Mouse (Mus musculus): ENCODE results near the gene Efcab14. TPM values are rescaled to one million over a fixed set of nuclear protein-coding genes. Genes with fewer than 3 reads are reported as not detected.

The Efcab14 gene
- polyA plus RNA-seq, 1 experiment from 2014 or later: 42.8 TPM

DNA sequence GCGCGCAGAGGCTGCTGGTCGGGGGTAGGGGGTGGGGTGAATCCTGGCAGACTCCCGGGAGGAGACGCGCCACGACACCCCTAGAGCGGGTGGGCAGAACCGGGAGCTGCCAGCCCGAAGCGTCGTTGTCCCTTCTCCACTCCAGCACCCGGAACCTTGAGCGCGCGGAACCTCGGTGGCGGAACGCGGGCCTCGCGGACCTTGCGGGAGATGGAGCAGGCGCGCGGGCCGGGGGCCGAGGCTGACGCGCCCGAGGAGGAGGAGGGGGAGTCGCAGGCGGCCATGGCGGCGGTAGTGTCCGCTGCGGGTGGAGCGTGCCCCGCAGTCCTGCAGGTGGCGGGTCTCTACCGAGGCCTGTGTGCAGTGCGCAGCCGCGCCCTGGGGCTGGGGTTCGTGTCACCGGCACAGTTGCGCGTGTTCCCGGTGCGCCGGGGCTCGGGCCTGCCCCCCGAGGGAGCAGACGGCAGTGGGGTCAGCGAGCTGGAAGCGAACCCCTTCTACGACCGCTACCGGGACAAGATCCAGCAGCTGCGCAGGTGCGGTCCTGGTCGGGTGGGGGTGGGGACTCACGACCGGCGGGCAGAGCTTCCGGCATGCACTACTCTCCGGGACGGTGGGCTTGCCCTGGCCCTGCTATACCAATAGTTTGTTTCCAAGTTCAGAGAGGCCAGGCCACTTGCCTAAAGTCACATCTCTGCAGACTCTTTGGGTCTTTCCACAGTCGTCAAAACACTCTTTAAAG lies 47.4 kb downstream of the Efcab14 start, which contains the start of gene Atpaf1:
Gene Atpaf1, plus strand, starts transcription at position 44 of the 742 bp plus-strand sequence.
- under 1% methylated on average over 69 of the region's 69 CpGs for WGBS (ENCODE audit: insufficient replicate concordance)
- no peaks in the 10 kb centered on the region for H3K9me3 ChIP-seq (replicated peaks; ENCODE audit: control insufficient read depth, low read length)
- peaks cover 12% of the 10 kb centered on the region for H3K4me1 ChIP-seq (ENCODE audit: control insufficient read depth, insufficient read depth, low read length)
- peak within 1 kb of the TSS; percentile 64 for H3K27ac ChIP-seq (ENCODE audit: low read depth, low read length)
- peak; percentile 80 for ATAC-seq (replicated peaks; ENCODE audit: insufficient number of reproducible peaks, low FRiP score, low TSS enrichment)
- H3K4me3 ChIP-seq (ENCODE audit: low read depth, low read length): peak within 1 kb of the TSS; percentile 81
- H3K27me3 ChIP-seq (ENCODE audit: control insufficient read depth, insufficient read depth, low read length): no peaks in the 10 kb centered on the region
- H3K36me3 ChIP-seq (ENCODE audit: control insufficient read depth, insufficient read depth, low read length): peaks cover 10% of the 10 kb centered on the region
- H3K4me2 ChIP-seq: peak within 1 kb of the TSS; percentile 89
- H3K9ac ChIP-seq (ENCODE audit: low read depth, low read length): peak within 1 kb of the TSS; percentile 87

DNA sequence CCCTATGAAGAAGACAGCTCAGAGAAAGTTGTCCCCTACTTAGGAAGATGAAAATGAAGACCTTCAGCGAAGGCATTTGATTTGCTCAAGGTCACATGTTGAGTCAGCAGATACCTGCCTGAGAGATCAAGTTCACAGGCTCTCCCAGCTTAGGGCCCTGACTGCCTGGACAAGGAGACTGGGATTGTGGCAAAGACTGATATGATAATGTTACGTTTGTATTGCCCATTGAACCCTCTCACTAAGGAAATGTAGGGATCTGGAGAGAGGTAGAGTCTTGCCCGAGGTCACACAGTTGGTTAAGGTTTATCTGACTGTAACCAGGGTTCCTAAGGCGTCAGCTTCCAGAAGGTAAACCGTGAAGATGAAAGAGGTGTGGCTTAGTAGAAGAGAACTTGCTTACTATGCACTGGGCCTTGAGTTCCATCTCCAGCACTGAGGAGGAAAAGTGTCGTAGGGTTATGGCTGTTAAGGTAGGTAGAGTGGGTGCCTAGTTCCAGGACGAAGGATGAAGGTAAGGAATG lies 48.0 kb downstream of the Efcab14 start:
- ATAC-seq (replicated peaks; ENCODE audit: insufficient number of reproducible peaks, low FRiP score, low TSS enrichment): 0 out of 2 replicates have a peak, but pooled peaks have one; percentile 13

DNA sequence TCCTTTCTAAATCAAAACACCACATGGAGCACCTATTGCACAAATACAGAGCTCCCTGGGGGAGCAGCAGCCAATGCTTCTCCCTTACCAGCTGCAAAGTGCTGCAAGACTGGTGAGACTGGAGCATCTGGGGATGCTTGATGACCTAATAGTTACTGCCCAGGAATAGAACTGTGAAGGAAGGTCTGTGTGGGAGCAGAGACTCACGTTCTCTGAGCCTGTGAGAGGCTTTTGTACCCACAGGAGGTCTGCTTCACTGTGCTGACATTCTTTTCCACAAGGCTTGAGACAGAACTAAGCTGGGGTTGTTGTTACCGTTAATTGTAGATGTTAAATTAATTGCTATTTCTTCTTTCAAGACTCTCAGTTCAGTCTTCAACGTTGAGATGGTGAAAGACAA lies 53.3 kb downstream of the Efcab14 start:
- ATAC-seq (replicated peaks; ENCODE audit: insufficient number of reproducible peaks, low FRiP score, low TSS enrichment): no peak
- Histone ChIP-seq H3K9ac (ENCODE audit: low read depth, low read length) (no peak overlapping the region), H3K4me1 (ENCODE audit: control insufficient read depth, insufficient read depth, low read length) (no peaks in the 10 kb centered on the region), H3K9me3 (replicated peaks; ENCODE audit: control insufficient read depth, low read length) (no peaks in the 10 kb centered on the region), H3K4me3 (ENCODE audit: low read depth, low read length) (no peak overlapping the region), H3K27me3 (ENCODE audit: control insufficient read depth, insufficient read depth, low read length) (no peaks in the 10 kb centered on the region), H3K4me2 (no peak overlapping the region), H3K27ac (ENCODE audit: low read depth, low read length) (no peak overlapping the region), H3K36me3 (ENCODE audit: control insufficient read depth, insufficient read depth, low read length) (peaks cover 17% of the 10 kb centered on the region)
- 81% methylated on average over 3 of the region's 3 CpGs for WGBS (ENCODE audit: insufficient replicate concordance)

More for the DNA sequence above, 48.0 kb downstream of the Efcab14 start:
- peak overlapping the region; percentile 87 for H3K9ac ChIP-seq (ENCODE audit: low read depth, low read length)
- H3K4me2 ChIP-seq: peak overlapping the region; percentile 89
- H3K27me3 ChIP-seq (ENCODE audit: control insufficient read depth, insufficient read depth, low read length): no peaks in the 10 kb centered on the region
- H3K4me3 ChIP-seq (ENCODE audit: low read depth, low read length): peak overlapping the region; percentile 81
- H3K27ac ChIP-seq (ENCODE audit: low read depth, low read length): peak overlapping the region; percentile 64; the same call in 1 of the 2 replicates
- H3K4me1 ChIP-seq (ENCODE audit: control insufficient read depth, insufficient read depth, low read length): peaks cover 8% of the 10 kb centered on the region
- H3K9me3 ChIP-seq (replicated peaks; ENCODE audit: control insufficient read depth, low read length): no peaks in the 10 kb centered on the region
- H3K36me3 ChIP-seq (ENCODE audit: control insufficient read depth, insufficient read depth, low read length): peaks cover 11% of the 10 kb centered on the region
- 45% methylated on average over 7 of the region's 7 CpGs for WGBS (ENCODE audit: insufficient replicate concordance)

DNA sequence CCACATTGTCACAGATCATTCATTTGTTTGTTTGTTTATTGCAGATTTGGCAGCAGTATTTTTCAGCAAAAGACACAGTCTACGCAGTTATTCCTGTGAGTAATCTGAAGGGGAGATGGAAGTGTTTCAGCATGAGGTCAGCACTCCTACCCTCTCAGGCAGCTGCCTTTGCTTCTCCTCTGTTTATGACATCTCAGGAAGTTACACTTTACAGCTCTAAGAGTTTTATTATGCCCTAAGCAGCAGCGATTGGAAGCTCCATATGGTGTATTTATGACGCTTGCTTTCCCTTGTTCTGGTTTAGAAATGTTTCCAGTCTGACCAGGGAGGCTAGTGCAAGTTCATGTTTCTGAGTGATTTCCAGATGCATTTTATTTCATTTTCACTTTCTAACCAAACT lies 57.8 kb downstream of the Efcab14 start:
- Histone ChIP-seq H3K27me3 (ENCODE audit: control insufficient read depth, insufficient read depth, low read length) (no peaks in the 10 kb centered on the region), H3K9me3 (replicated peaks; ENCODE audit: control insufficient read depth, low read length) (no peaks in the 10 kb centered on the region), H3K27ac (ENCODE audit: low read depth, low read length) (no peak overlapping the region), H3K4me3 (ENCODE audit: low read depth, low read length) (no peak overlapping the region), H3K36me3 (ENCODE audit: control insufficient read depth, insufficient read depth, low read length) (peaks cover 14% of the 10 kb centered on the region), H3K4me2 (no peak overlapping the region), H3K4me1 (ENCODE audit: control insufficient read depth, insufficient read depth, low read length) (no peaks in the 10 kb centered on the region), H3K9ac (ENCODE audit: low read depth, low read length) (no peak overlapping the region)
- ATAC-seq (replicated peaks; ENCODE audit: insufficient number of reproducible peaks, low FRiP score, low TSS enrichment): no peak
- WGBS (ENCODE audit: insufficient replicate concordance): 91% methylated on average over 3 of the region's 3 CpGs

DNA sequence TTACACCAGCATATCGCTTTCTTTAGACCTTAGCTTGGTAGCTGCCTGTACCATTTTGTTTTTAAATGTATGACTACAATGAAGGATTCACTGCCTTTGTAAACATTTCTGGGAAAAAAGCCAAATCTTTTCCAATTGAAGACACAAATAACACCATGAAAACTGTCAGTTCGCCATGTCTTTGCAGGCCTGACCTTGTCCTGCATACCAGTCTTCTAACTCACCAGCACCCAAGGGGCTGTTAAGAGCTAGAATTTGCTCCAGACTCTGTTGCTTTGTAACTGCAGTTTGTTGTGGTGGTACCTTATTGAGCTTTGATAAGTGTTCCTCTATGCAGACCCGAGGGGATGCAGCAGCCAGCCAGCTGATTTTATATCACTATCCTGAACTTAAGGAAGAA lies 62.4 kb downstream of the Efcab14 start:
- H3K36me3 ChIP-seq (ENCODE audit: control insufficient read depth, insufficient read depth, low read length): peaks cover 11% of the 10 kb centered on the region
- no peak for ATAC-seq (replicated peaks; ENCODE audit: insufficient number of reproducible peaks, low FRiP score, low TSS enrichment)
- no peak overlapping the region for H3K4me3 ChIP-seq (ENCODE audit: low read depth, low read length)
- no peak overlapping the region for H3K27ac ChIP-seq (ENCODE audit: low read depth, low read length)
- H3K4me1 ChIP-seq (ENCODE audit: control insufficient read depth, insufficient read depth, low read length): no peaks in the 10 kb centered on the region
- H3K9ac ChIP-seq (ENCODE audit: low read depth, low read length): no peak overlapping the region
- no peaks in the 10 kb centered on the region for H3K9me3 ChIP-seq (replicated peaks; ENCODE audit: control insufficient read depth, low read length)
- H3K27me3 ChIP-seq (ENCODE audit: control insufficient read depth, insufficient read depth, low read length): no peaks in the 10 kb centered on the region
- H3K4me2 ChIP-seq: no peak overlapping the region
- WGBS (ENCODE audit: insufficient replicate concordance): 88% methylated on average over 3 of the region's 3 CpGs

DNA sequence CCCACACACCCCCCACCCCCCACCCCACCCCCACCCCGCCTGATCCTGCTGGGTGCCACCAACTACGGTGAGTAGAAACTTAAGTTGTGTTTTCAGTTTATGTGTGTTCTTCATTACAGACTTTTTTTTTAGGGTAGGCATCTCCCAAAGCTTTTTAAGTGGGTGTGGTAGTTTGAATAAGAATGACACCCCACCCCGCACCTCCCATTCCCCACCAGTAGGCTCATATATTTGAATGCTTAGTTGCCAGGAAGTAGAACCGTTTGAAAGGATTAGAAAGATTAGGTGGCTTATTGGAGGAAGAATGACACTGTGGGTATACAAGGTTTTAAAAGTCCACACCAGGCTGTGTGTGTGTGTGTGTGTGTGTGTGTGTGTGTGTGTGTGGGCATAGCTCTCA lies 74.8 kb downstream of the Efcab14 start:
- Histone ChIP-seq H3K9me3 (replicated peaks; ENCODE audit: control insufficient read depth, low read length) (no peaks in the 10 kb centered on the region), H3K27me3 (ENCODE audit: control insufficient read depth, insufficient read depth, low read length) (no peaks in the 10 kb centered on the region), H3K36me3 (ENCODE audit: control insufficient read depth, insufficient read depth, low read length) (peaks cover 12% of the 10 kb centered on the region), H3K4me2 (no peak overlapping the region), H3K9ac (ENCODE audit: low read depth, low read length) (no peak overlapping the region), H3K27ac (ENCODE audit: low read depth, low read length) (no peak overlapping the region), H3K4me3 (ENCODE audit: low read depth, low read length) (no peak overlapping the region), H3K4me1 (ENCODE audit: control insufficient read depth, insufficient read depth, low read length) (no peaks in the 10 kb centered on the region)
- 87% methylated on average over 4 of the region's 4 CpGs for WGBS (ENCODE audit: insufficient replicate concordance)
- no peak for ATAC-seq (replicated peaks; ENCODE audit: insufficient number of reproducible peaks, low FRiP score, low TSS enrichment)

DNA sequence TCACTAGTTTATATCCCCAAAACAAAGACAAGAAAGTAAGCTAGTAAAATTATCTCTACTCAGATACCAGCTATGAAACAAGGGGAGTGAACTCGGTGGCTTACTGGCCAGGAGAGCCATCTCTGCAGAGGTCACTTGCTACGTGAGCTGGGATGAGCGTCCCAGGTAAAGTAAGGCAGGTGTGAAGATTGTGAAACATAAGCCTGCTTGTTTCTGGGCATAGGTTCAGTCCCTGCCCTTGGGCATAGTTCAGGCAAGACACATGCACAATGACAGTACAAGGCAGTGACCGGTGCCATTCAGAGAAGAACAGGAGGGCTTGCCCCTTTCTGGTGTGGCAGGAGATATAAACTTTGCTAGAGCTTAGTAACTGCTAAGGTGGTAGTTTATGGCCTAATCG lies 78.1 kb downstream of the Efcab14 start:
- H3K4me1 ChIP-seq (ENCODE audit: control insufficient read depth, insufficient read depth, low read length): no peaks in the 10 kb centered on the region
- 90% methylated on average over 5 of the region's 5 CpGs for WGBS (ENCODE audit: insufficient replicate concordance)
- no peaks in the 10 kb centered on the region for H3K9me3 ChIP-seq (replicated peaks; ENCODE audit: control insufficient read depth, low read length)
- peaks cover 12% of the 10 kb centered on the region for H3K36me3 ChIP-seq (ENCODE audit: control insufficient read depth, insufficient read depth, low read length)
- no peak for ATAC-seq (replicated peaks; ENCODE audit: insufficient number of reproducible peaks, low FRiP score, low TSS enrichment)
- no peak overlapping the region for H3K4me2 ChIP-seq
- H3K4me3 ChIP-seq (ENCODE audit: low read depth, low read length): no peak overlapping the region
- H3K27ac ChIP-seq (ENCODE audit: low read depth, low read length): no peak overlapping the region
- H3K27me3 ChIP-seq (ENCODE audit: control insufficient read depth, insufficient read depth, low read length): no peaks in the 10 kb centered on the region
- H3K9ac ChIP-seq (ENCODE audit: low read depth, low read length): no peak overlapping the region

DNA sequence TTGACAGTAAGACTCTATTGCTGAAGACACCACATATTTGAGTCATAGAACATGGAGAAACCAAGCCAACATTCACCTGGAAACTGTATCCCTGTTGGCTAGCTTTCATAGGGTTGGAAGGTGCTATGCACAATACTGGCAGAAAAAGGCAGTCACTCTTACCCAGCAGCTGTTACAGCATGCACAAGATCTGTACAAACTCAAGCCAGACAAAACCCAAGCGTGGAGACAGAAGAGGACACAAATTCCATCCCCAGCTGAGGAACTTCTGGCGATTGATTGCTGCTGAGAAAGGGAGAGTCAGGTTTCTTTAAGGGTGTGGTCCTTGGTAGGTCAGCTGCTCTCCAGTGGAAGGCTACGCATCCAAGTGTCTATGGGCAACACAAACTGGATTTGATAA lies 82.7 kb downstream of the Efcab14 start:
- no peak for ATAC-seq (replicated peaks; ENCODE audit: insufficient number of reproducible peaks, low FRiP score, low TSS enrichment)
- Histone ChIP-seq H3K4me3 (ENCODE audit: low read depth, low read length) (no peak overlapping the region), H3K27me3 (ENCODE audit: control insufficient read depth, insufficient read depth, low read length) (no peaks in the 10 kb centered on the region), H3K4me2 (no peak overlapping the region), H3K9ac (ENCODE audit: low read depth, low read length) (no peak overlapping the region), H3K9me3 (replicated peaks; ENCODE audit: control insufficient read depth, low read length) (no peaks in the 10 kb centered on the region), H3K36me3 (ENCODE audit: control insufficient read depth, insufficient read depth, low read length) (peaks cover 4% of the 10 kb centered on the region; the same call in 1 of the 2 replicates), H3K27ac (ENCODE audit: low read depth, low read length) (no peak overlapping the region), H3K4me1 (ENCODE audit: control insufficient read depth, insufficient read depth, low read length) (peaks cover 22% of the 10 kb centered on the region)
- WGBS (ENCODE audit: insufficient replicate concordance): 58% methylated on average over 3 of the region's 3 CpGs

Measured in heart, embryonic 11.5 days (tissue).